Mouse (Mus musculus) ovary, adult 2 months (tissue): ENCODE measurements around the gene BC030870. TPM values are rescaled to one million over a fixed set of nuclear protein-coding genes. Genes with fewer than 3 reads are reported as not detected.

ENCODE experiments used
- polyA plus RNA-seq: library from polyadenylated mRNA; depleted of rRNA; stranded (reverse); fragments of >200 nt; gene quantifications from 2 replicates; pipeline ENCODE4 v1.2.3, GENCODE M21; 2012; rRNA removed

The BC030870 gene
- polyA plus RNA-seq = not detected in 2 replicates

GRCm38 (mm10) chr8:65129199-65129788, at the start of gene BC030870:
TSS of gene BC030870 (minus strand) at chr8:65129563.

GRCm38 (mm10) chr8:65074733-65075132, 54.6 kb downstream of the BC030870 start, which contains the start of gene Gm10663:
TSS of gene Gm10663 (plus strand) at chr8:65075033.

GRCm38 (mm10) chr8:65037117-65037533, 92.2 kb downstream of the BC030870 start, which contains the start of gene Apela:
TSS of gene Apela (minus strand) at chr8:65037336.

Other genes with a start within 250 kb of the BC030870 start
- 47.0 and 58.3 TPM in 2 replicates for gene Tmem192, start 182.4 kb downstream of the BC030870 start, polyA plus RNA-seq
- gene Trim75, start 141.7 kb downstream of the BC030870 start, polyA plus RNA-seq = 2.3 and 2.8 TPM in 2 replicates
- gene Trim61, start 111.0 kb downstream of the BC030870 start, polyA plus RNA-seq = 2.6 and 3.5 TPM in 2 replicates
- 0.33 and 0.85 TPM in 2 replicates for gene Trim60, start 111.0 kb downstream of the BC030870 start, polyA plus RNA-seq
- 0.23 and 0.25 TPM in 2 replicates for gene Apela, start 92.2 kb downstream of the BC030870 start, polyA plus RNA-seq
- gene Gm10663, start 54.5 kb downstream of the BC030870 start, polyA plus RNA-seq = not detected in 2 replicates